Mouse (Mus musculus): ENCODE results near the gene Syne1.

DNA sequence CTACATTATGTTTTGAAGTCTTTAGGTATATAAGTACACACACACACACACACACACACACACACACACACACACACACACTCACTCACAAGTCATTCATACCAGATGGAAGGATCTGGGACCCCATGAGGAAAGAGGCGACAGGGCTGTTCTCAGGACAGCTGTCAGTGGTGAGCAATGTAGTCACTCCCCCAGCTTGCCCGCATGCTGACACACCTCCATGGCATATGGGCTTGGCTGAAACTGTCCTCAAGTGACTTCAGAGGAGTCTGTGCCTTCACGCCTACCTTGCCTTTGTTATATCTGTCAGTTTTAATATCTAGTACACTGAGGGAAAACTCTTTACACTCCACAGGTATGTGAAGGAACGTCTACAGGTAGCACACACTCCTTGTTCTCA lies 181.7 kb downstream of the Syne1 start:
- no peak for TF ChIP-seq MAFK (IDR thresholded peaks at IDR 0.05; ENCODE audit: insufficient read depth, low read depth, low read length)
- TF ChIP-seq HCFC1 (IDR thresholded peaks at IDR 0.05; ENCODE audit: borderline replicate concordance, insufficient read depth, low read length), result no peak
- no peak for TF ChIP-seq CHD2 (IDR thresholded peaks at IDR 0.05; ENCODE audit: low read depth, low read length)
- TF ChIP-seq ZC3H11A (IDR thresholded peaks at IDR 0.05; ENCODE audit: borderline replicate concordance, low read depth, low read length), result no peak
- TF ChIP-seq ZNF384 (IDR thresholded peaks at IDR 0.05; ENCODE audit: low read depth, low read length), result no peak
